Mouse (Mus musculus) naive thymus-derived CD4-positive, alpha-beta T cell, adult 2 months (primary cell): ENCODE measurements around the gene Serpina7.

Experiments used
- DNase-seq: peaks from one replicate; pipeline ENCODE4 v3.0.0-alpha.2; 2011; ENCODE audit warnings: low read depth

The Serpina7 gene

GRCm38 (mm10) chrX:139085077-139085476, at the start of gene Serpina7:
TSS of gene Serpina7 (minus strand) at chrX:139085236.
- no peak for DNase-seq

- DNase-seq: no peak
Measured at GRCm38 (mm10) chrX:139134031-139134430, 49.0 kb upstream of the Serpina7 start.

- DNase-seq: no peak
Measured at GRCm38 (mm10) chrX:139097197-139097596, 12.2 kb upstream of the Serpina7 start.

GRCm38 (mm10) chrX:139085943-139086342, 907 bp upstream of the Serpina7 start, which contains the start of gene 4930513O06Rik:
TSS of gene 4930513O06Rik (plus strand) at chrX:139086243.
- no peak for DNase-seq

- no peak for DNase-seq
Measured at GRCm38 (mm10) chrX:139078493-139078892, 6.5 kb downstream of the Serpina7 start.

- no peak for DNase-seq
Measured at GRCm38 (mm10) chrX:139064078-139064477, 21.0 kb downstream of the Serpina7 start.

- no peak for DNase-seq
Measured at GRCm38 (mm10) chrX:139053149-139053548, 31.9 kb downstream of the Serpina7 start.

- DNase-seq: no peak
Measured at GRCm38 (mm10) chrX:139051976-139052375, 33.1 kb downstream of the Serpina7 start.

GRCm38 (mm10) chrX:139041148-139041547, 43.9 kb downstream of the Serpina7 start:
- DNase-seq: no peak

- DNase-seq: no peak
Measured at GRCm38 (mm10) chrX:139039314-139039713, 45.7 kb downstream of the Serpina7 start.

- no peak for DNase-seq
Measured at GRCm38 (mm10) chrX:139037666-139038065, 47.4 kb downstream of the Serpina7 start.
